Mouse (Mus musculus): Measurements from ENCODE around the gene Coq5.

DNA sequence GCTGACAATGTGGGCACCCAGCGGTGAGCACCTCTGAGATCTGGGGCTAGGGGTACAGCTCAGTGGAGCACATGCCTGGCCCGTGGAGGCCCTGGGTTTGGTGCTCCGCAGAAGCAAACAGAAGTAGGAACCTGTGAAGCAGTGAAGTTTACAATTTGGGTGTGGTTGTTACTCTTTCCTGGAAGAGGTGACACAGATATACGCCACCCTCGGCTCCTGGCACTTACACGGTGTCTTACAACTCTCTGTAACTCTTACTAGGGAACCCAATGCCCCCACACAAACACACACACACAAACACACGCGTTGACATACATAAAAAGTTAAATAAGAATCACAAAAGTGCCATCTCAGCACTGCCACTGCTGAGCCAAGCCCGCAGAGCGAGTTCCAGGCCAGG lies 16.9 kb downstream of the Coq5 start:
- TF ChIP-seq CTCF (IDR thresholded peaks at IDR 0.05; ENCODE audit: low read depth, low read length) (no peak), TAL1 (conservative IDR thresholded peaks at IDR 0.05; ENCODE audit: low read depth, low read length) (no peak)
